Mouse (Mus musculus): ENCODE measurements around the gene Nagpa.

DNA sequence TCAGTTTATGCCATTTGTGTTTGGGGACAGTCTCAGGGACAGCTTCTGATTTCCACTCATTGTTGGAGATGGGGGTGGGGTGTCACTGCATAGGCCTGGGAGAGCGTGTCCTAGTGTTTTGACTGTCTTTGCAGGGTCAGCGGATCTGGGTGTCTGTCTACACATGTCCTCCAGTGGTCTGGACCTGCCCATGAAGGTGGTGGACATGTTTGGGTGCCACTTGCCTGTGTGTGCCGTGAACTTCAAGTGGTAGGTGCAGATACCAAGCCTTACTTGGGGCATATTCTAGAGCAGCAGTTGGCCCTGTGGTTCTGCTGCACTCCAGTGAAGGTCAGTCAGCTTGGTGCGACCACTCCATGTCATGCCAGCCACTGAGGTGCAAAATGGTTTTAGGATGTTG, 38.5 kb upstream of the Nagpa start:
- TF ChIP-seq POLR2A (IDR thresholded peaks at IDR 0.05; ENCODE audit: control insufficient read depth, low read depth, low read length) = no peak
- TF ChIP-seq CTCF (IDR thresholded peaks at IDR 0.05; ENCODE audit: control insufficient read depth, insufficient read depth, insufficient replicate concordance, low read depth, low read length) = no peak
